Mouse (Mus musculus) ES-E14 (cell line): ENCODE measurements around the gene Gpr174. TPM values are rescaled to one million over a fixed set of nuclear protein-coding genes. Genes with fewer than 3 reads are reported as not detected.

Experiments
- DNase-seq: peaks from one replicate; pipeline ENCODE4 v3.0.0-alpha.2; 2013; ENCODE audit warnings: low read depth, low spot score
- H3K27ac ChIP-seq: 2 replicates; pipeline ENCODE4 v1.5.1; 2012; ENCODE audit warnings: low read depth, mild to moderate bottlenecking, low read length, moderate library complexity, mixed read lengths; ENCODE audit not compliant: poor library complexity, insufficient read depth, severe bottlenecking
- H3K36me3 ChIP-seq: 2 replicates; pipeline ENCODE4 v1.6.1; 2012; ENCODE audit warnings: mild to moderate bottlenecking, low read length, moderate library complexity, mixed read lengths; ENCODE audit not compliant: control insufficient read depth, poor library complexity, insufficient read depth, severe bottlenecking
- H3K4me1 ChIP-seq, 2 experiments: fragments of 150-350 bp in 1 of 2; sonication (generic) in 1 of 2; 2 replicates each; pipeline ENCODE4 v1.6.1; 2012; ENCODE audit warnings: low read length in 2 of 2, mild to moderate bottlenecking in 1 of 2, mixed read lengths in 1 of 2; ENCODE audit not compliant: control insufficient read depth in 2 of 2, insufficient read depth in 2 of 2, poor library complexity in 1 of 2
- H3K4me3 ChIP-seq, 2 experiments: fragments of 150-350 bp in 1 of 2; sonication (generic) in 1 of 2; 2 replicates each; pipeline ENCODE4 v1.5.1; 2012; ENCODE audit warnings: low read length in 2 of 2, low read depth in 1 of 2, mild to moderate bottlenecking in 1 of 2, mixed read lengths in 1 of 2; ENCODE audit not compliant: insufficient read depth in 1 of 2, poor library complexity in 1 of 2, severe bottlenecking in 1 of 2
- H3K9ac ChIP-seq: 2 replicates; pipeline ENCODE4 v1.6.1; 2012; ENCODE audit warnings: low read depth, mild to moderate bottlenecking, low read length, mixed read lengths; ENCODE audit not compliant: poor library complexity, insufficient read depth, severe bottlenecking
- H3K9me3 ChIP-seq: fragments of 150-350 bp; sonication (generic); 2 replicates; pipeline ENCODE4 v1.6.1; 2012; ENCODE audit warnings: low read depth, mild to moderate bottlenecking, low read length; ENCODE audit not compliant: control insufficient read depth, insufficient read depth
- CHD2 ChIP-seq: IDR thresholded peaks from 2 replicates; pipeline ENCODE4 v1.6.1; 2014; ENCODE audit warnings: mild to moderate bottlenecking, low read depth, low read length, inconsistent platforms
- HCFC1 ChIP-seq: IDR thresholded peaks from 2 replicates; pipeline ENCODE4 v1.6.1; 2012; ENCODE audit warnings: low read length, inconsistent platforms, borderline replicate concordance; ENCODE audit not compliant: insufficient read depth
- MAFK ChIP-seq: IDR thresholded peaks from 2 replicates; pipeline ENCODE4 v1.6.1; 2014; ENCODE audit warnings: mild to moderate bottlenecking, low read depth, low read length, inconsistent platforms; ENCODE audit not compliant: insufficient read depth
- ZC3H11A ChIP-seq: IDR thresholded peaks from 2 replicates; pipeline ENCODE4 v1.6.1; 2012; ENCODE audit warnings: low read depth, mild to moderate bottlenecking, inconsistent platforms, low read length, borderline replicate concordance
- ZNF384 ChIP-seq: IDR thresholded peaks from 2 replicates; pipeline ENCODE4 v1.6.1; 2012; ENCODE audit warnings: low read depth, low read length, inconsistent platforms
- in situ Hi-C, 2 experiments: fragments of 600-800 bp; cut with MboI; formaldehyde crosslinking; loops; one replicate each; pipeline ENCODE4 v1.15.1; 2025; ENCODE audit warnings: low sequenced_read_pairs in 2 of 2, inconsistent platforms in 1 of 2; ENCODE audit not compliant: unreplicated experiment in 2 of 2
- total RNA-seq: library from RNA; depleted of rRNA; stranded (reverse); fragments of 300-350 nt; gene quantifications from 2 replicates; pipeline ENCODE4 v1.2.3, GENCODE M21; 2012; rRNA removed

Gpr174 gene
- 0.09 TPM in 1 of 2 replicates, not detected in the other for total RNA-seq

DNA sequence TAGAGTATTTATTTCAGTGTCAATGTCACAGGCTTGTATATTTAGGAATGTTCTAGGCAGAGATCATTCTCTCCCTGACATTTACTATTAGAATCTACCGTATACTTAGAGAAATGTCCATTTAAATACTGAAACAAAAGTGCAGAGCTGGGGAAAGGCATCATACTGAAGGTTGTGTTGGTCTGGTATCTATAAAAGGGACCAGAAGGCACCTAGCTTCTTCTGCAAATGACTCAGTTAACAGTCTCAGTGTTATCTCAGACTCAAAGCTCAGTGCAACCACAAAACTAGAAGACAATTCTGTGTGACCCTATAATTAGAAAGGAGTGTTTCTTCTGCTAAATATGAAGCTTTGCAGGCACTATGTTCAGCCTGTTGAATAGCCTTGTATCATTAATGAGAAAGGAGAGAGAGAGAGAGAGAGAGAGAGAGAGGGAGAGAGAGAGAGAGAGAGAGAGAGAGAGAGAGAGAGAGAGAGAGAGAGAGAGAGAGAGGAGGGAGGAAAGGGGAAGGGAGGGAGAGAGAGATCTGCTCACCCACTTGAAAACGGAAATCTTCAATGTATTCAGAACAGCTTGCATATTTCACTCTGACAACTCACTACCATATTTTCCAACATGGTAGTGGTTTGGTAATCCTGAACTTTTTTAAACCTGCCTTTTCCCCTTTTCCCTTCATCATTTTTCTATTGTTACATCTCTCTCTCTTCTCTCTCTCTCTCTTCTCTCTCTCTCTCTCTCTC is at the start of gene Gpr174:
Gene Gpr174, plus strand, starts transcription at position 393 of the 742 bp plus-strand sequence.
- Histone ChIP-seq H3K27ac (no peak within 1 kb of the TSS), H3K4me3 (no peak within 1 kb of the TSS), H3K4me1 (no peaks in the 10 kb centered on the region), H3K36me3 (no peaks in the 10 kb centered on the region), H3K9ac (no peak within 1 kb of the TSS), H3K9me3 (no peaks in the 10 kb centered on the region)
- in situ Hi-C loops, result no loop called here
- no peak for TF ChIP-seq ZC3H11A
- no peak for TF ChIP-seq ZNF384
- TF ChIP-seq HCFC1, result no peak
- no peak for TF ChIP-seq CHD2
- TF ChIP-seq MAFK, result no peak
- no peak for DNase-seq

DNA sequence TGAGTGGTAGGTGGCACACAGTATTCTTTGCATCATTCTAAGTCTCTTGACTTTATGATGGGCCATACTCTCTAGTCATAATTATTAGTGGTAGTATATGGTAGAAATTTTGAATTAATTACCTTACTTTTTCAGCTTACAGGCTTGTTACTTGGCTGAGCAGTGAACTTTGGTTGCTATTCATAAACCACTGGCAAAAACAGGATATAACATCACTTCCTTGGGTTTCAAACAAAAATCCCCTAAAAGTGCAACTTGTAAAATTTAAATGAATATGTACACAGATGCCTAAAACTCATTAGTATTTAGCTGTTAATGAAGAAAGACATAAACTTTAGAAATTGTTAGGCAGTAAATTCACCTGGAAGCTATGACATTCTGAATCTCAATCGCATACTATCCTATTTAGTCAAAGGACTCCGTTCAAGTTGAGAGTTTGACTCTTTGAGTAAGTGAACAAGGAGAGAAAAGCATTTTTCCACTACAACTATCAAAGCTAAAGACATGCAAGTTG is 38.0 kb upstream of the Gpr174 start:
- TF ChIP-seq MAFK (no peak), HCFC1 (no peak), CHD2 (no peak), ZNF384 (no peak), ZC3H11A (no peak)
- in situ Hi-C loops, result no loop called here

DNA sequence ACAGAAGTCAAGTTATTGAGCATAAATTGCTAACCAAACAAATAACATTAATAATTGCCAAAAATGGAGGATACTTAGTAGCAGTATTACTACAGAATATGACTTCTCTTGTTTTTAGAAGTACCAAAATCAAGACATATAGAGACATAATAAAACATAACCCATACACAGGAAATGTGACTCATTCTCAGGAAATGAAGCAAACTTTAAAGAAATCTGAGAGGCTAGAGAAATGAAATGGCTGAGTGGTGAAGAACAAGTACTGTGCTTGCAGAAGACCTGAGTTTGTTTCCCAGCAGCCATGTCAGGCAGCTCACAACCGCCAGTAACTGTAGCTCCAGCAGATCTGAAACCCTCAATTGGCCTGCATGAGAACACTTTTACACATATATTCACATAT is 30.8 kb upstream of the Gpr174 start:
- H3K9ac ChIP-seq, result no peak overlapping the region
- in situ Hi-C loops, result loop anchor here in 1 of 2 experiments (25.0 kb wide), 1 partner anchor 212 kb away; no protein-coding TSS in a partner anchor
- H3K4me3 ChIP-seq, result no peak overlapping the region
- no peaks in the 10 kb centered on the region for H3K4me1 ChIP-seq
- TF ChIP-seq MAFK (no peak), ZC3H11A (no peak), CHD2 (no peak)
- no peaks in the 10 kb centered on the region for H3K36me3 ChIP-seq
- H3K9me3 ChIP-seq, result no peaks in the 10 kb centered on the region
- DNase-seq, result no peak
- H3K27ac ChIP-seq, result no peak overlapping the region

More for the DNA sequence above, 38.0 kb upstream of the Gpr174 start:
- Histone ChIP-seq H3K4me3 (no peak overlapping the region), H3K9me3 (no peaks in the 10 kb centered on the region), H3K9ac (no peak overlapping the region), H3K36me3 (no peaks in the 10 kb centered on the region), H3K27ac (no peak overlapping the region), H3K4me1 (no peaks in the 10 kb centered on the region)
- no peak for DNase-seq

DNA sequence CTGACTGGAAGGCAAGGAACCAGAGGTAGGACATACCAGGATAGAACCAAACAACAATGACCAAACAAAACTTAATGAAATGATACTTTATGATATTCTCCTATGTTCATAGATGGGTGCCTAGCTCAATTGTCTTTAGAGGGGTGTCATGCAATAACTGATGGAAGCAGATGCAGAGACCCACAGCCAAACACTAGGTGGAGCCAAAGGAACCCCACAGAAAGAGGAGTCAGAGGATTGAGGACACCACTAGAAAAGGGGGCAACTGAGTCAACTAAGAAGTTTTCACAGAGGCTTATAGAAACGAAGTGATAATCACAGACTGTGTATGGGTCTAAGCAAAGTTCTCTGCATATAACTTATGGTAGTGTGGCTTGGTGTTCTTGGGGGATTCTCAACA is 24.5 kb upstream of the Gpr174 start:
- TF ChIP-seq ZC3H11A (0 out of 2 replicates have a peak, but pooled peaks have one; percentile 5), ZNF384 (no peak)

DNA sequence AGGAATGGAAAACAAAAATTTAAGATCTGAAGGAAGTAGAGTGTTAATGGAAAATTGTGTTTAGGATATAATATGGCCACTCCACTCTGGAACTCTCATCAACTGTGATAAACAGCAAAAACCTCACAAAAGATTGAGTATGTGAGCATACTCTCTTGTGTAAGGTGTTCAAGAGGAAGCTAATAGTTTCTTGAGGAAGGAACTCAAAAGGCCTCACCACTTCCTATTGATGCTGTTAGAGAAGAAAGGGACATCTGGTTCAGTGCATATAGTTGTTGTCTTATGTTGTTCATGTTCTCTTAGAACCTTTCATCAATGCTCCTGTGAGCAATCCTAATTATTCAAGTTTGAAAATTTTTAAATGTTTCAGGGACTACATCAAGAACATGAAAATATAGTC is 21.0 kb upstream of the Gpr174 start:
- Histone ChIP-seq H3K36me3 (no peaks in the 10 kb centered on the region), H3K27ac (no peak overlapping the region), H3K9me3 (no peaks in the 10 kb centered on the region), H3K9ac (no peak overlapping the region), H3K4me1 (no peaks in the 10 kb centered on the region), H3K4me3 (no peak overlapping the region)
- in situ Hi-C loops, result loop anchor here in 1 of 2 experiments (25.0 kb wide), 1 partner anchor 203 kb away; no protein-coding TSS in a partner anchor
- DNase-seq, result no peak
- TF ChIP-seq CHD2 (no peak), MAFK (no peak), ZNF384 (no peak), HCFC1 (no peak), ZC3H11A (no peak)

More for the DNA sequence above, 24.5 kb upstream of the Gpr174 start:
- Histone ChIP-seq H3K9me3 (no peaks in the 10 kb centered on the region), H3K4me1 (no peaks in the 10 kb centered on the region), H3K4me3 (no peak overlapping the region), H3K36me3 (no peaks in the 10 kb centered on the region), H3K9ac (no peak overlapping the region), H3K27ac (no peak overlapping the region)
- in situ Hi-C loops, result loop anchor here in 1 of 2 experiments (25.0 kb wide), 1 partner anchor 206 kb away; no protein-coding TSS in a partner anchor
- DNase-seq, result no peak
